Mouse (Mus musculus) stomach, embryonic 16.5 days (tissue): ENCODE measurements around the gene Supt6. TPM values are rescaled to one million over a fixed set of nuclear protein-coding genes. Genes with fewer than 3 reads are reported as not detected.
A peak's percentile ranks its signal among the peaks of the same experiment; 100 is the strongest.

Experiments used
- ATAC-seq: fragments of 200-750 bp; cut with Nextera tagmentation; 2 replicates; pipeline ENCODE4 v1.8.0; 2017; ENCODE audit warnings: moderate number of reproducible peaks, moderate TSS enrichment; ENCODE audit not compliant: insufficient read depth, low FRiP score
- H3K27ac ChIP-seq: fragments of 300-500 bp; sonication (generic); 2 replicates; pipeline ENCODE4 v1.5.1; 2014; ENCODE audit warnings: low read length
- H3K27me3 ChIP-seq: fragments of 300-500 bp; sonication (generic); 2 replicates; pipeline ENCODE4 v1.6.1; 2014; ENCODE audit warnings: low read length, control low read depth, mixed read lengths; ENCODE audit not compliant: control insufficient read depth, insufficient read depth
- H3K36me3 ChIP-seq: fragments of 300-500 bp; sonication (generic); 2 replicates; pipeline ENCODE4 v1.6.1; 2014; ENCODE audit warnings: low read length; ENCODE audit not compliant: control insufficient read depth, insufficient read depth
- H3K4me1 ChIP-seq: fragments of 300-500 bp; sonication (generic); 2 replicates; pipeline ENCODE4 v1.6.1; 2014; ENCODE audit warnings: low read length, control low read depth, mixed read lengths; ENCODE audit not compliant: control insufficient read depth, insufficient read depth
- H3K4me2 ChIP-seq: fragments of 300-500 bp; sonication (generic); 2 replicates; pipeline ENCODE4 v1.6.1; 2014; ENCODE audit warnings: low read depth, low read length, mixed read lengths
- H3K4me3 ChIP-seq: fragments of 300-500 bp; sonication (generic); replicated peaks from 2 replicates; pipeline ENCODE4 v1.5.1; 2014; ENCODE audit warnings: mild to moderate bottlenecking, low read length
- H3K9ac ChIP-seq: fragments of 300-500 bp; sonication (generic); 2 replicates; pipeline ENCODE4 v1.6.1; 2014; ENCODE audit warnings: low read length
- H3K9me3 ChIP-seq: fragments of 300-500 bp; sonication (generic); replicated peaks from 2 replicates; pipeline ENCODE4 v1.6.1; 2016; ENCODE audit warnings: low read length, control low read depth; ENCODE audit not compliant: control insufficient read depth
- WGBS: fragments of 180-500 bp; shearing (Covaris S2); extraction: QIAGEN DNeasy Blood & Tissue Kit; methylation state at CpG from one replicate; pipeline ENCODE4 v1.1.7; 2014; 5-methylcytosine and 5-hydroxymethylcytosine counted together
- microRNA-seq: library from miRNA; unstranded; fragments of <30 nt; microRNA quantifications from one replicate; pipeline ENCODE4, GENCODE M21; 2016
- polyA plus RNA-seq: library from polyadenylated mRNA; unstranded; fragments of >200 nt; fragmentation: Nextera tagmentation; extraction: Ambion mirVana; gene quantifications from 2 replicates; pipeline ENCODE4 v1.2.1, GENCODE M21; 2015

The Supt6 gene
- polyA plus RNA-seq, 1 experiment from 2014 or later, result 29.3 TPM

- Histone ChIP-seq H3K27ac (no peak overlapping the region), H3K9me3 (no peaks in the 10 kb centered on the region), H3K27me3 (no peaks in the 10 kb centered on the region), H3K36me3 (peaks cover 17% of the 10 kb centered on the region), H3K4me2 (no peak overlapping the region), H3K9ac (0 out of 2 replicates have a peak overlapping the region, but pooled peaks have one; percentile 26), H3K4me1 (peaks cover 28% of the 10 kb centered on the region), H3K4me3 (no peak overlapping the region)
- 87% methylated on average over 14 of the region's 14 CpGs for WGBS
- no peak for ATAC-seq
These were observed 84.6 kb downstream of the Supt6 start for GRCm38 (mm10) chr11:78161169-78161568.

- Histone ChIP-seq H3K27ac (no peak overlapping the region), H3K9ac (0 out of 2 replicates have a peak overlapping the region, but pooled peaks have one; percentile 26), H3K27me3 (no peaks in the 10 kb centered on the region), H3K36me3 (peaks cover 17% of the 10 kb centered on the region), H3K4me3 (no peak overlapping the region), H3K4me2 (no peak overlapping the region), H3K4me1 (peaks cover 23% of the 10 kb centered on the region), H3K9me3 (no peaks in the 10 kb centered on the region)
- no peak for ATAC-seq
- WGBS, result 87% methylated on average over 3 of the region's 3 CpGs
These were observed 85.1 kb downstream of the Supt6 start for GRCm38 (mm10) chr11:78160675-78161074.

GRCm38 (mm10) chr11:78160171-78160570, 85.6 kb downstream of the Supt6 start:
- no peaks in the 10 kb centered on the region for H3K9me3 ChIP-seq
- peaks cover 22% of the 10 kb centered on the region for H3K4me1 ChIP-seq
- WGBS, result 79% methylated on average over 18 of the region's 18 CpGs
- H3K27ac ChIP-seq, result no peak overlapping the region; the same call in 1 of the 2 replicates
- H3K4me3 ChIP-seq, result no peak overlapping the region
- H3K36me3 ChIP-seq, result peaks cover 17% of the 10 kb centered on the region
- H3K27me3 ChIP-seq, result no peaks in the 10 kb centered on the region
- H3K9ac ChIP-seq, result no peak overlapping the region
- no peak for ATAC-seq
- H3K4me2 ChIP-seq, result no peak overlapping the region

GRCm38 (mm10) chr11:78159557-78159956, 86.2 kb downstream of the Supt6 start:
- Histone ChIP-seq H3K9ac (no peak overlapping the region), H3K4me1 (peaks cover 22% of the 10 kb centered on the region), H3K4me2 (no peak overlapping the region), H3K36me3 (peaks cover 17% of the 10 kb centered on the region), H3K4me3 (no peak overlapping the region), H3K27me3 (no peaks in the 10 kb centered on the region), H3K27ac (no peak overlapping the region), H3K9me3 (no peaks in the 10 kb centered on the region)
- WGBS, result 65% methylated on average over 7 of the region's 7 CpGs
- ATAC-seq, result no peak

- H3K27me3 ChIP-seq, result no peaks in the 10 kb centered on the region
- no peak overlapping the region for H3K4me2 ChIP-seq
- peak; percentile 30 for ATAC-seq
- 19% methylated on average over 2 of the region's 2 CpGs for WGBS
- no peaks in the 10 kb centered on the region for H3K9me3 ChIP-seq
- peaks cover 17% of the 10 kb centered on the region for H3K36me3 ChIP-seq
- no peak overlapping the region for H3K4me3 ChIP-seq
- H3K27ac ChIP-seq, result no peak overlapping the region
- peaks cover 22% of the 10 kb centered on the region for H3K4me1 ChIP-seq
- no peak overlapping the region for H3K9ac ChIP-seq
These were observed 86.7 kb downstream of the Supt6 start for GRCm38 (mm10) chr11:78159096-78159495.

Small RNA genes within 50 kb of the gene (microRNA-seq; reads per million reads assigned to microRNA genes)
- gene Mir7653, result not detected

Other genes starting within 250 kb of the Supt6 start
- 12.1 and 13.8 TPM in 2 replicates for gene Dhrs13, start 213.7 kb downstream of the Supt6 start, polyA plus RNA-seq
- 59.0 and 61.1 TPM in 2 replicates for gene Flot2, start 208.1 kb downstream of the Supt6 start, polyA plus RNA-seq
- 28.3 and 29.0 TPM in 2 replicates for gene Eral1, start 165.6 kb downstream of the Supt6 start, polyA plus RNA-seq
- 9.5 and 11.5 TPM in 2 replicates for gene Fam222b, start 151.3 kb downstream of the Supt6 start, polyA plus RNA-seq
- 50.9 and 55.1 TPM in 2 replicates for gene Traf4, start 80.4 kb downstream of the Supt6 start, polyA plus RNA-seq
- gene Nek8, start 69.3 kb downstream of the Supt6 start, polyA plus RNA-seq, result 16.7 and 19.0 TPM in 2 replicates
- 32.5 and 32.8 TPM in 2 replicates for gene Tlcd1, start 69.3 kb downstream of the Supt6 start, polyA plus RNA-seq
- gene Rpl23a, start 62.4 kb downstream of the Supt6 start, polyA plus RNA-seq, result 1,025 and 1,263 TPM in 2 replicates
- 88.3 and 90.9 TPM in 2 replicates for gene Rab34, start 57.6 kb downstream of the Supt6 start, polyA plus RNA-seq
- 3.1 and 3.7 TPM in 2 replicates for gene Proca1, start 52.6 kb downstream of the Supt6 start, polyA plus RNA-seq
- gene Sdf2, start 241 bp downstream of the Supt6 start, polyA plus RNA-seq, result 89.2 and 106 TPM in 2 replicates
- 72.4 and 80.3 TPM in 2 replicates for gene 2610507B11Rik, start 15.8 kb upstream of the Supt6 start, polyA plus RNA-seq
- 0.17 and 0.54 TPM in 2 replicates for gene BC030499, start 44.9 kb upstream of the Supt6 start, polyA plus RNA-seq
- 28.9 and 30.7 TPM in 2 replicates for gene Spag5, start 55.5 kb upstream of the Supt6 start, polyA plus RNA-seq
- gene Aldoc, start 77.0 kb upstream of the Supt6 start, polyA plus RNA-seq, result 25.6 and 37.3 TPM in 2 replicates
- gene Pigs, start 82.4 kb upstream of the Supt6 start, polyA plus RNA-seq, result 67.4 and 80.9 TPM in 2 replicates
- 24.3 and 27.5 TPM in 2 replicates for gene Unc119, start 97.5 kb upstream of the Supt6 start, polyA plus RNA-seq
- gene Foxn1, start 140.6 kb upstream of the Supt6 start, polyA plus RNA-seq, result 1.6 and 2.7 TPM in 2 replicates
- gene Slc13a2, start 176.2 kb upstream of the Supt6 start, polyA plus RNA-seq, result 0.25 and 0.56 TPM in 2 replicates
- gene Slc46a1, start 219.7 kb upstream of the Supt6 start, polyA plus RNA-seq, result 12.0 and 15.9 TPM in 2 replicates